16 mouse cellular contexts compared by ENCODE assay signal in genomic region chr14:122296864-122297263, GRCm38 (mm10).
"Had no signal": no experiment of that assay in that cellular context is flagged by ENCODE, and none has a peak within 500 bp of the region (broad histone marks: within the 10 kb centered on the region; RNA-seq: fewer than 3 reads in every experiment).

No protein-coding gene starts in this region.

- H3K27me3 ChIP-seq: neural tube, embryonic 12.5 days; neural tube, embryonic 13.5 days; neural tube, embryonic 15.5 days; stomach, embryonic 15.5 days had no signal

- H3K9me3 ChIP-seq: neural tube, embryonic 12.5 days; neural tube, embryonic 13.5 days; neural tube, embryonic 15.5 days; stomach, embryonic 15.5 days had no signal

- DNase-seq: right cerebral cortex, adult 18-20 months; right cerebral cortex, postnatal 14 days; right cerebral cortex, postnatal 25 days; right cerebral cortex, postnatal 4 days; spleen, adult 18-20 months; thymus, adult 18-20 months; thymus, adult 2 months; thymus, postnatal 14 days; thymus, postnatal 25 days; thymus, postnatal 36 days; thymus, postnatal 4 days had no signal

- H3K36me3 ChIP-seq: neural tube, embryonic 12.5 days; neural tube, embryonic 13.5 days; neural tube, embryonic 15.5 days; stomach, embryonic 15.5 days had no signal

- H3K4me2 ChIP-seq: neural tube, embryonic 12.5 days; neural tube, embryonic 13.5 days; neural tube, embryonic 15.5 days; stomach, embryonic 15.5 days had no signal

- H3K27ac ChIP-seq: neural tube, embryonic 12.5 days; neural tube, embryonic 13.5 days; neural tube, embryonic 15.5 days; stomach, embryonic 15.5 days; stomach, postnatal 0 days had no signal

- H3K4me3 ChIP-seq: neural tube, embryonic 12.5 days; neural tube, embryonic 13.5 days; neural tube, embryonic 15.5 days; stomach, embryonic 15.5 days had no signal

- H3K9ac ChIP-seq: neural tube, embryonic 12.5 days; neural tube, embryonic 13.5 days; neural tube, embryonic 15.5 days; stomach, embryonic 15.5 days had no signal

- H3K4me1 ChIP-seq: neural tube, embryonic 12.5 days; neural tube, embryonic 15.5 days; stomach, embryonic 15.5 days had no signal
